Mouse (Mus musculus) cortical plate, adult 2 months (tissue): ENCODE measurements at regions not wholly inside any gene's neighbourhood (a gene's known extent, or its start where the extent isn't known, plus 50 kb on each side); places are given as distances from the start of the nearest gene placed in this dataset.

ENCODE experiments used
- CTCF ChIP-seq: fragments of 200-500 bp; IDR thresholded peaks from 2 replicates; pipeline ENCODE4 v1.5.1; 2011; ENCODE audit warnings: mild to moderate bottlenecking, control low read depth, low read length; ENCODE audit not compliant: insufficient read depth; ENCODE audit errors: extremely low read depth
- POLR2A ChIP-seq: fragments of 200-500 bp; IDR thresholded peaks from 2 replicates; pipeline ENCODE4 v1.6.1; 2011; ENCODE audit warnings: mild to moderate bottlenecking, low read length, control low read depth; ENCODE audit not compliant: insufficient read depth; ENCODE audit errors: extremely low read depth

DNA sequence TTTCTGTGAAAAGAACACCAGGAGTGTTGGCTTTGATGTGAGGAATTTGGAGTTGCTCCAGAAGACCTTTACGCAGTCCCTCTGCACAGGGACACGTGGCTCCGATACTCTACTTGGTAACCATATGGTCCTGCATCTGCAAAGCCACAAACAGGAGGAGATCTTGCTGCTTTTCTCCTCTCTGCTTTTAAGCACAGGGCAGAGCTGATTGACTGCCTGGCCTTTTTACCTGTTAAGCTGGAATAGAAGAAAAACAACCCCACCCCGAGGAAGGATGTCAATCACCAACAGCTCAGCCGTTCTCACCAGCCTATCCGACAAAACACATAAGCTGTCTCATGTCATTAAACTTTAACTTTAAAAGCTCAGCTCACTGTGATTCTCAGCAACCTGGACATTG, 106.8 kb upstream of the Kit start:
- TF ChIP-seq CTCF (no peak), POLR2A (no peak)
